Mouse (Mus musculus) kidney, adult 2 months (tissue): ENCODE data around the gene Rbp1.

Experiments used
- CTCF ChIP-seq: fragments of 200-500 bp; conservative IDR thresholded peaks from 2 replicates; pipeline ENCODE4 v1.5.1; 2011; ENCODE audit warnings: low read depth, mild to moderate bottlenecking, control low read depth, low read length, moderate library complexity, mixed read lengths; ENCODE audit not compliant: insufficient read depth, insufficient read length
- POLR2A ChIP-seq: fragments of 200-500 bp; IDR thresholded peaks from one replicate; pipeline ENCODE4 v1.6.1; 2011; ENCODE audit warnings: low read depth, low read length, control low read depth

DNA sequence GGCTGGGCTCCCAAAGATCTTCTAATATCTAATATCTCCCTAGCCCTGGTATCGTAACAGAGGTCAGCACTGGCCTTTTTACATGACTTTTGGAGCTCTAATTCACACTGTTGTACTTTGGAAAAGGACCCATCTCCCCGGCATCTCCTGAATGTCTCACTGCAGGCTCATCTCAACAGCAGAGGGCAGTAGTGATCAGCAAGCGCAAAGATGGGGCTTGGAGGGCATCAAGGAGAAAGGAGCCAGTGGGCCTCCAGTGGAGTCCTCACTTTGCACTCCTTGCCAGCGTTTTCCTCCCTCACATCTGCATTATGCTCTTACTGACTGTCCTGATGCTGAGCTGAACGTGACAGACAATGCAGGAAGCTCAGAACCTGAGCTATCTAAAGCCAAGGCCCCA, 19.9 kb downstream of the Rbp1 start:
- TF ChIP-seq CTCF (peak; percentile 75), POLR2A (no peak)
